Mouse (Mus musculus) stomach, postnatal 0 days (tissue): ENCODE measurements at regions not wholly inside any gene's neighbourhood (a gene's known extent, or its start where the extent isn't known, plus 50 kb on each side); places are given as distances from the start of the nearest gene placed in this dataset.

Source experiments
- CTCF ChIP-seq: IDR thresholded peaks from 2 replicates; pipeline ENCODE4 v1.5.1; 2016; ENCODE audit warnings: antibody characterized with exemption, low read depth, mild to moderate bottlenecking, moderate library complexity
- EP300 ChIP-seq: optimal IDR thresholded peaks from 2 replicates; pipeline ENCODE3; 2016; ENCODE audit warnings: antibody characterized with exemption

- TF ChIP-seq CTCF (no peak), EP300 (no peak)
These were observed 76.5 kb upstream of the Ferd3l start for GRCm38 (mm10) chr12:33851736-33852135.
